Mouse (Mus musculus) heart, postnatal 0 days (tissue): ENCODE data around the gene Dusp18. TPM values are rescaled to one million over a fixed set of nuclear protein-coding genes. Genes with fewer than 3 reads are reported as not detected.

Experiments used
- ATAC-seq: fragments of 200-750 bp; cut with Nextera tagmentation; 2 replicates; pipeline ENCODE4 v1.8.0; 2017; ENCODE audit warnings: low read depth, moderate number of reproducible peaks, moderate library complexity; ENCODE audit not compliant: insufficient read depth
- DNase-seq: peaks from one replicate; pipeline ENCODE4 v3.0.0-alpha.2; 2016; ENCODE audit warnings: low spot score
- H3K27ac ChIP-seq: fragments of 300-500 bp; sonication (generic); 2 replicates; pipeline ENCODE4 v1.5.1; 2014; ENCODE audit warnings: low read depth, mild to moderate bottlenecking
- H3K27me3 ChIP-seq: fragments of 300-500 bp; sonication (generic); 2 replicates; pipeline ENCODE4 v1.6.1; 2014; ENCODE audit warnings: low read length, mixed read lengths; ENCODE audit not compliant: control insufficient read depth, insufficient read depth
- H3K36me3 ChIP-seq: fragments of 300-500 bp; sonication (generic); replicated peaks from 2 replicates; pipeline ENCODE4 v1.6.1; 2014; ENCODE audit warnings: low read length, mixed read lengths; ENCODE audit not compliant: control insufficient read depth, insufficient read depth
- H3K4me1 ChIP-seq: fragments of 300-500 bp; sonication (generic); 2 replicates; pipeline ENCODE4 v1.6.1; 2014; ENCODE audit warnings: antibody characterized with exemption; ENCODE audit not compliant: control insufficient read depth, insufficient read depth
- H3K4me2 ChIP-seq: fragments of 300-500 bp; sonication (generic); 2 replicates; pipeline ENCODE4 v1.6.1; 2014; ENCODE audit warnings: low read depth, mild to moderate bottlenecking, low read length, moderate library complexity
- H3K4me3 ChIP-seq: fragments of 300-500 bp; sonication (generic); 2 replicates; pipeline ENCODE4 v1.5.1; 2014; ENCODE audit warnings: low read depth, low read length
- H3K9ac ChIP-seq: fragments of 300-500 bp; sonication (generic); replicated peaks from 2 replicates; pipeline ENCODE4 v1.6.1; 2014; ENCODE audit warnings: low read depth, low read length, mixed read lengths
- H3K9me3 ChIP-seq: fragments of 300-500 bp; sonication (generic); replicated peaks from 2 replicates; pipeline ENCODE4 v1.6.1; 2016; ENCODE audit warnings: low read length; ENCODE audit not compliant: control insufficient read depth
- CTCF ChIP-seq: IDR thresholded peaks from 2 replicates; pipeline ENCODE4 v1.5.1; 2016; ENCODE audit warnings: antibody characterized with exemption, control low read depth, low read depth
- EP300 ChIP-seq: IDR thresholded peaks from 2 replicates; pipeline ENCODE4 v1.6.1; 2016; ENCODE audit warnings: antibody characterized with exemption, low read depth
- WGBS: fragments of 180-500 bp; shearing (Covaris S2); extraction: QIAGEN DNeasy Blood & Tissue Kit; methylation state at CpG from one replicate; pipeline ENCODE4 v1.1.7; 2014; 5-methylcytosine and 5-hydroxymethylcytosine counted together
- polyA plus RNA-seq: library from polyadenylated mRNA; unstranded; fragments of >200 nt; fragmentation: Nextera tagmentation; extraction: Ambion mirVana; gene quantifications from 2 replicates; pipeline ENCODE4 v1.2.1, GENCODE M21; 2015
- total RNA-seq: library from RNA; depleted of rRNA; stranded (reverse); fragments of >200 nt; gene quantifications from 2 replicates; pipeline ENCODE4 v1.2.3, GENCODE M21; 2014; ENCODE audit warnings: low replicate concordance

The Dusp18 gene
- total and polyA plus RNA-seq, 2 experiments from 2014 or later: 14.8 to 16.5 TPM

GRCm38 (mm10) chr11:3859778-3860177 is 35.3 kb upstream of the Dusp18 start:
- 88% methylated on average over 4 of the region's 4 CpGs for WGBS

DNA sequence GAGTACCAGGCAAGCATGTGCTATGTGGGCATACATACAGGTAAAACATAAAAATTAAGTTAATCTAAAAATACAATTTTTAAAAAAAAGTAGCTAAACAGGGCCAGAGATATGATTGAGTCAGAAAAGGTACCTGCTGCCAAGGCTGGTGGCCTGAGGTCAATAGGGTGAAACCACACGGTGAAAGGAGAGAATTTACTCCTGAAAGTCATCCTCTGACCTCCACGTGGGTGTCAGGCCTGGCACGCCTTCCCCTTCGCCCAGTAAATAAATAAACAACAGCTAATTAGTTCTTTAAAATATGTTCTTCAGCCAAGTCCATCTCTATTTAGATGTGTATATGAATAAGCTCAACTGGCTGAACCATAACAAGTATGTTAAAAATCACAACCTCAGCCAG is 34.7 kb upstream of the Dusp18 start:
- Histone ChIP-seq H3K4me2 (no peak overlapping the region), H3K4me1 (peaks cover 17% of the 10 kb centered on the region), H3K9ac (no peak overlapping the region), H3K27me3 (0 out of 2 replicates have a peak, but pooled peaks cover 5% of the 10 kb centered on the region), H3K27ac (no peak overlapping the region), H3K4me3 (no peak overlapping the region), H3K9me3 (no peaks in the 10 kb centered on the region), H3K36me3 (no peaks in the 10 kb centered on the region)
- 70% methylated on average over 4 of the region's 4 CpGs for WGBS
- ATAC-seq (no peak), DNase-seq (no peak)
- TF ChIP-seq CTCF (no peak), EP300 (no peak)

More at GRCm38 (mm10) chr11:3859778-3860177, 35.3 kb upstream of the Dusp18 start:
- H3K9me3 ChIP-seq: no peaks in the 10 kb centered on the region
- H3K4me1 ChIP-seq: peaks cover 17% of the 10 kb centered on the region
- no peaks in the 10 kb centered on the region for H3K36me3 ChIP-seq
- no peak overlapping the region for H3K4me2 ChIP-seq
- no peak overlapping the region for H3K4me3 ChIP-seq
- DNase-seq (no peak), ATAC-seq (no peak)
- no peak overlapping the region for H3K9ac ChIP-seq
- H3K27ac ChIP-seq: no peak overlapping the region
- TF ChIP-seq EP300 (no peak), CTCF (no peak)
- H3K27me3 ChIP-seq: 0 out of 2 replicates have a peak, but pooled peaks cover 3% of the 10 kb centered on the region

DNA sequence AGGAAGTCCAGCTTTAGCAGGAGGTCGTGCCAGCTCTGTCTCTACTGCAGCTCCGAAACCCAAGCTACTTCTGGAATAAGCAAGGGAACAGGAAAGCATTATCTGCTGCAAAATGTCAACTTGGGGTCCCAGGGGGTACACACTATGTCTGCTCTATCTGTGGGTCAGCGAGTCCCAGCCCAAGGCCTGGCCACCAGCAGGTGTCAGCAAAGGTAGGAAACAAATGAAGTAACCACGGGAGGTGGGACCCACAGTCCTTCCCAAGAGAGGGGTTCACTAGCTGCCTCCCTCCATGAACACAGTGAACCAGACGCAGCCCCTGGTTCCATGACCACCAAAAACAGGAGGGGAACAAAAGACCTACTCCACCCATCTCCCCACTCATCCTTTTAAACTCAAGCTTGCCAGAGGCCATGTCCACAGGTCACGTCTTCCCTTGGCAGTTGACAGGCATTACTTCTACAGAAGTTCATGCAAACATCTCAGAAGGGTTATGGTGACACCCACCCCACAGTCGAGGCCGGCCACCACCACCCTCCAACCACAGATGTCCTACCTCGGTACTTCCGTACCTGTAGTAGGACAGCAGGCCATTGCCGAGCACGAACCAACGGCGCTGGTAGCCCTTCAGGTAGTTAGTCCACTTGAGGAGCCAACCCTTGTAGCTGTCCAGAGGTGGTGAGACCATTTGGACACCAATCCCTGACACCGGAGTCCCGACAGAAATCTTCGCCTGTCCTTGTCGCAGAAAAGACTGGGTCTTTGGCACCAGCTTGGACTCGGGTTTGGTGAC is 32.2 kb upstream of the Dusp18 start:
- 0 out of 2 replicates have a peak overlapping the region, but pooled peaks have one; percentile 43 for H3K27ac ChIP-seq
- no peak for TF ChIP-seq CTCF
- H3K4me2 ChIP-seq: peak overlapping the region; percentile 85
- DNase-seq: no peak
- peak overlapping the region; percentile 39; the same call in 1 of the 2 replicates for H3K9ac ChIP-seq
- H3K4me1 ChIP-seq: peaks cover 15% of the 10 kb centered on the region
- peak; percentile 9; the same call in 1 of the 2 replicates for ATAC-seq
- H3K4me3 ChIP-seq: peak overlapping the region; percentile 51
- H3K36me3 ChIP-seq: no peaks in the 10 kb centered on the region
- no peaks in the 10 kb centered on the region for H3K9me3 ChIP-seq
- 73% methylated on average over 19 of the region's 19 CpGs for WGBS
- H3K27me3 ChIP-seq: 0 out of 2 replicates have a peak, but pooled peaks cover 6% of the 10 kb centered on the region

- H3K36me3 ChIP-seq: no peaks in the 10 kb centered on the region
- H3K4me3 ChIP-seq: peak within 1 kb of the TSS; percentile 51
- 0 out of 2 replicates have a peak, but pooled peaks cover 6% of the 10 kb centered on the region for H3K27me3 ChIP-seq
- ATAC-seq (peak; percentile 94), DNase-seq (peak; percentile 73)
- H3K27ac ChIP-seq: peak within 1 kb of the TSS; percentile 43
- peak within 1 kb of the TSS; percentile 39; the same call in 1 of the 2 replicates for H3K9ac ChIP-seq
- 5% methylated on average over 48 of the region's 58 CpGs for WGBS
- H3K9me3 ChIP-seq: no peaks in the 10 kb centered on the region
- peak; percentile 61 for TF ChIP-seq CTCF
- TF ChIP-seq EP300: peak; percentile 21; the same call in 1 of the 2 replicates
- H3K4me1 ChIP-seq: peaks cover 12% of the 10 kb centered on the region
- peak within 1 kb of the TSS; percentile 85 for H3K4me2 ChIP-seq
Observed at GRCm38 (mm10) chr11:3863454-3864112, 31.5 kb upstream of the Dusp18 start, which contains the start of gene Osbp2. TSS of gene Osbp2 (minus strand) at chr11:3863903.

DNA sequence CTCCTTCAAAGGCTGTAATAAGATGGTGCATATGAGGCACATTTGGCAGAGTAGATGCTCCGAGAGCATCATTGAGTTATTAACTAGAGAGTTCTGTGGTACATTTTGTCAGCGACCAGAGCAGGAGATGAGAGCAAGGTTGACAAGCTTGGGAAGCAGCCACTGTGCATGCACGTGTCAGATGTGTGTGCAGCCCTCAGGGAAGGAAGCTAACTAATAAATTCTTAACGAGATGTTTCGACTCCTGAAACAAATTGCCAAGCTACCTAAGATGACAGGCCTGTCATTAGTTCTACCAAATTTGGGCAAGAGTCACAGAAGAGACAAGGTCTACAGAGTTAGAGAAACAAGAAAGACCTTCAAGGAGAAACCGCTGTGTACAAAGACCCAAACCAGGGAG is 30.7 kb upstream of the Dusp18 start:
- no peak for DNase-seq
- peak overlapping the region; percentile 51 for H3K4me3 ChIP-seq
- peak overlapping the region; percentile 85 for H3K4me2 ChIP-seq
- H3K36me3 ChIP-seq: no peaks in the 10 kb centered on the region
- no peaks in the 10 kb centered on the region for H3K9me3 ChIP-seq
- 0 out of 2 replicates have a peak, but pooled peaks cover 6% of the 10 kb centered on the region for H3K27me3 ChIP-seq
- 43% methylated on average over 6 of the region's 6 CpGs for WGBS
- ATAC-seq: peak; percentile 9; the same call in 1 of the 2 replicates
- 0 out of 2 replicates have a peak overlapping the region, but pooled peaks have one; percentile 3 for H3K27ac ChIP-seq
- peaks cover 12% of the 10 kb centered on the region for H3K4me1 ChIP-seq
- TF ChIP-seq CTCF (no peak), EP300 (no peak)
- no peak overlapping the region for H3K9ac ChIP-seq
